Mouse (Mus musculus) midbrain, postnatal 0 days (tissue): ENCODE results near the gene Npsr1. TPM values are rescaled to one million over a fixed set of nuclear protein-coding genes. Genes with fewer than 3 reads are reported as not detected.
A peak's percentile ranks its signal among the peaks of the same experiment; 100 is the strongest.

ENCODE experiments used
- ATAC-seq: fragments of 200-750 bp; cut with Nextera tagmentation; 2 replicates; pipeline ENCODE4 v1.8.0; 2017; ENCODE audit warnings: moderate number of reproducible peaks, mild to moderate bottlenecking, moderate TSS enrichment, moderate library complexity; ENCODE audit not compliant: low FRiP score
- DNase-seq: peaks from one replicate; pipeline ENCODE4 v3.0.0-alpha.2; 2015; ENCODE audit warnings: low spot score
- H3K27ac ChIP-seq: fragments of 300-500 bp; sonication (generic); 2 replicates; pipeline ENCODE4 v1.5.1; 2014; ENCODE audit warnings: low read depth, mild to moderate bottlenecking, low read length, mixed read lengths
- H3K27me3 ChIP-seq: fragments of 300-500 bp; sonication (generic); 2 replicates; pipeline ENCODE4 v1.6.1; 2014; ENCODE audit warnings: low read length, control low read depth, mixed read lengths; ENCODE audit not compliant: insufficient read depth
- H3K36me3 ChIP-seq: fragments of 300-500 bp; sonication (generic); 2 replicates; pipeline ENCODE4 v1.6.1; 2014; ENCODE audit warnings: low read length, control low read depth, mixed read lengths; ENCODE audit not compliant: insufficient read depth
- H3K4me1 ChIP-seq: fragments of 300-500 bp; sonication (generic); 2 replicates; pipeline ENCODE4 v1.6.1; 2014; ENCODE audit warnings: mild to moderate bottlenecking, control low read depth, antibody characterized with exemption, low read length, mixed read lengths; ENCODE audit not compliant: insufficient read depth
- H3K4me2 ChIP-seq: fragments of 300-500 bp; sonication (generic); 2 replicates; pipeline ENCODE4 v1.6.1; 2014; ENCODE audit warnings: low read depth, mild to moderate bottlenecking, low read length, mixed read lengths; ENCODE audit not compliant: poor library complexity, severe bottlenecking
- H3K4me3 ChIP-seq: fragments of 300-500 bp; sonication (generic); 2 replicates; pipeline ENCODE4 v1.5.1; 2014; ENCODE audit warnings: low read depth, mild to moderate bottlenecking, low read length, moderate library complexity
- H3K9ac ChIP-seq: fragments of 300-500 bp; sonication (generic); replicated peaks from 2 replicates; pipeline ENCODE4 v1.6.1; 2014; ENCODE audit warnings: mild to moderate bottlenecking, low read length, moderate library complexity, mixed read lengths; ENCODE audit not compliant: poor library complexity, severe bottlenecking
- H3K9me3 ChIP-seq: fragments of 300-500 bp; sonication (generic); 2 replicates; pipeline ENCODE4 v1.6.1; 2016; ENCODE audit warnings: low read length, control low read depth
- CTCF ChIP-seq: IDR thresholded peaks from 2 replicates; pipeline ENCODE4 v1.5.1; 2016; ENCODE audit warnings: antibody characterized with exemption, mild to moderate bottlenecking
- WGBS: fragments of 180-500 bp; shearing (Covaris S2); extraction: QIAGEN DNeasy Blood & Tissue Kit; methylation state at CpG from one replicate; pipeline ENCODE4 v1.1.7; 2014; 5-methylcytosine and 5-hydroxymethylcytosine counted together
- polyA plus RNA-seq: library from polyadenylated mRNA; unstranded; fragments of >200 nt; fragmentation: Nextera tagmentation; extraction: Ambion mirVana; gene quantifications from 2 replicates; pipeline ENCODE4 v1.2.1, GENCODE M21; 2015
- total RNA-seq: library from RNA; depleted of rRNA; stranded (reverse); fragments of >200 nt; gene quantifications from 2 replicates; pipeline ENCODE4 v1.2.3, GENCODE M21; 2014

The Npsr1 gene
- total and polyA plus RNA-seq, 2 experiments from 2014 or later = 1.0 to 1.4 TPM

GRCm38 (mm10) chr9:24168501-24168900 is 70.7 kb downstream of the Npsr1 start:
- no peak for ATAC-seq
- Histone ChIP-seq H3K27me3 (no peaks in the 10 kb centered on the region), H3K4me3 (no peak overlapping the region), H3K9ac (no peak overlapping the region), H3K4me1 (no peaks in the 10 kb centered on the region), H3K4me2 (no peak overlapping the region), H3K27ac (no peak overlapping the region), H3K9me3 (no peaks in the 10 kb centered on the region), H3K36me3 (no peaks in the 10 kb centered on the region)
- 84% methylated on average over 1 of the region's 1 CpGs for WGBS
- TF ChIP-seq CTCF = no peak
- no peak for DNase-seq

GRCm38 (mm10) chr9:24170728-24171127 is 72.9 kb downstream of the Npsr1 start:
- DNase-seq (no peak), ATAC-seq (no peak)
- 83% methylated on average over 1 of the region's 1 CpGs for WGBS
- Histone ChIP-seq H3K9me3 (no peaks in the 10 kb centered on the region), H3K27ac (no peak overlapping the region), H3K4me1 (no peaks in the 10 kb centered on the region), H3K36me3 (no peaks in the 10 kb centered on the region), H3K9ac (no peak overlapping the region), H3K4me3 (no peak overlapping the region), H3K4me2 (no peak overlapping the region), H3K27me3 (no peaks in the 10 kb centered on the region)
- no peak for TF ChIP-seq CTCF

GRCm38 (mm10) chr9:24178744-24179143 is 80.9 kb downstream of the Npsr1 start:
- Histone ChIP-seq H3K9ac (no peak overlapping the region), H3K27me3 (no peaks in the 10 kb centered on the region), H3K4me2 (no peak overlapping the region), H3K36me3 (no peaks in the 10 kb centered on the region), H3K9me3 (no peaks in the 10 kb centered on the region), H3K27ac (no peak overlapping the region), H3K4me1 (no peaks in the 10 kb centered on the region), H3K4me3 (no peak overlapping the region)
- TF ChIP-seq CTCF = no peak
- no peak for DNase-seq
- no peak for ATAC-seq
- 82% methylated on average over 2 of the region's 2 CpGs for WGBS

GRCm38 (mm10) chr9:24180926-24181325 is 83.1 kb downstream of the Npsr1 start:
- Histone ChIP-seq H3K27ac (no peak overlapping the region), H3K27me3 (no peaks in the 10 kb centered on the region), H3K9ac (no peak overlapping the region), H3K4me2 (no peak overlapping the region), H3K36me3 (no peaks in the 10 kb centered on the region), H3K4me1 (no peaks in the 10 kb centered on the region), H3K4me3 (no peak overlapping the region), H3K9me3 (no peaks in the 10 kb centered on the region)
- DNase-seq (no peak), ATAC-seq (no peak)
- no peak for TF ChIP-seq CTCF
- 66% methylated on average over 7 of the region's 7 CpGs for WGBS

GRCm38 (mm10) chr9:24186289-24186688 is 88.5 kb downstream of the Npsr1 start:
- Histone ChIP-seq H3K4me2 (no peak overlapping the region), H3K9ac (no peak overlapping the region), H3K27me3 (no peaks in the 10 kb centered on the region), H3K9me3 (no peaks in the 10 kb centered on the region), H3K27ac (no peak overlapping the region), H3K36me3 (no peaks in the 10 kb centered on the region), H3K4me1 (no peaks in the 10 kb centered on the region), H3K4me3 (no peak overlapping the region)
- ATAC-seq = no peak
- 68% methylated on average over 5 of the region's 5 CpGs for WGBS
- peak; percentile 59 for DNase-seq
- TF ChIP-seq CTCF = no peak

- DNase-seq = peak; percentile 37
- WGBS = 16% methylated on average over 2 of the region's 2 CpGs
- Histone ChIP-seq H3K4me2 (no peak overlapping the region), H3K27ac (peak overlapping the region; percentile 38; the same call in 1 of the 2 replicates), H3K27me3 (no peaks in the 10 kb centered on the region), H3K9ac (no peak overlapping the region), H3K4me3 (no peak overlapping the region), H3K9me3 (no peaks in the 10 kb centered on the region), H3K36me3 (no peaks in the 10 kb centered on the region), H3K4me1 (no peaks in the 10 kb centered on the region)
- no peak for TF ChIP-seq CTCF
- no peak for ATAC-seq
Measured at GRCm38 (mm10) chr9:24189511-24190260, 91.9 kb downstream of the Npsr1 start.
